Mouse (Mus musculus) heart, embryonic 14.5 days (tissue): Measurements from ENCODE around the gene Zfhx2. TPM values are rescaled to one million over a fixed set of nuclear protein-coding genes. Genes with fewer than 3 reads are reported as not detected.

ENCODE experiments used
- ATAC-seq: fragments of 200-750 bp; cut with Nextera tagmentation; 2 replicates; pipeline ENCODE4 v1.8.0; 2017; ENCODE audit warnings: low read depth, moderate TSS enrichment; ENCODE audit not compliant: insufficient number of reproducible peaks, insufficient read depth, low FRiP score
- H3K27ac ChIP-seq, 2 experiments: fragments of 200-500 bp in 1 of 2; fragments of 300-500 bp in 1 of 2; sonication (generic) in 1 of 2; replicated peaks in 1 of 2; 2 replicates each; pipeline ENCODE4 v1.5.1; 2012 to 2014; ENCODE audit warnings: low read depth in 2 of 2, low read length in 2 of 2, control low read depth in 1 of 2, mild to moderate bottlenecking in 1 of 2, mixed read lengths in 1 of 2; ENCODE audit not compliant: control insufficient read depth in 1 of 2, insufficient read depth in 1 of 2
- H3K27me3 ChIP-seq: fragments of 300-500 bp; sonication (generic); 2 replicates; pipeline ENCODE4 v1.6.1; 2014; ENCODE audit warnings: mild to moderate bottlenecking, low read length, control low read depth; ENCODE audit not compliant: control insufficient read depth, insufficient read depth
- H3K36me3 ChIP-seq: fragments of 300-500 bp; sonication (generic); 2 replicates; pipeline ENCODE4 v1.6.1; 2014; ENCODE audit warnings: mild to moderate bottlenecking, control low read depth, low read length, mixed read lengths; ENCODE audit not compliant: control insufficient read depth, insufficient read depth
- H3K4me1 ChIP-seq, 2 experiments: fragments of 200-500 bp in 1 of 2; fragments of 300-500 bp in 1 of 2; sonication (generic) in 1 of 2; 2 replicates each; pipeline ENCODE4 v1.6.1; 2012 to 2014; ENCODE audit warnings: low read length in 2 of 2, control low read depth in 1 of 2, mixed read lengths in 1 of 2; ENCODE audit not compliant: control insufficient read depth in 2 of 2, insufficient read depth in 2 of 2
- H3K4me2 ChIP-seq: fragments of 300-500 bp; sonication (generic); 2 replicates; pipeline ENCODE4 v1.6.1; 2014; ENCODE audit warnings: mild to moderate bottlenecking, low read length
- H3K4me3 ChIP-seq, 2 experiments: fragments of 200-500 bp in 1 of 2; fragments of 300-500 bp in 1 of 2; sonication (generic) in 1 of 2; 2 replicates each; pipeline ENCODE4 v1.5.1; 2012 to 2014; ENCODE audit warnings: low read length in 2 of 2, mild to moderate bottlenecking in 2 of 2, control low read depth in 1 of 2, low read depth in 1 of 2, moderate library complexity in 1 of 2; ENCODE audit not compliant: control insufficient read depth in 1 of 2, insufficient read depth in 1 of 2
- H3K9ac ChIP-seq: fragments of 300-500 bp; sonication (generic); 2 replicates; pipeline ENCODE4 v1.6.1; 2014; ENCODE audit warnings: mild to moderate bottlenecking, low read length
- H3K9me3 ChIP-seq: fragments of 300-500 bp; sonication (generic); 2 replicates; pipeline ENCODE4 v1.6.1; 2016; ENCODE audit warnings: low read length, control low read depth; ENCODE audit not compliant: control insufficient read depth
- WGBS: fragments of 180-500 bp; shearing (Covaris S2); extraction: QIAGEN DNeasy Blood & Tissue Kit; methylation state at CpG from one replicate; pipeline ENCODE4 v1.1.7; 2014; 5-methylcytosine and 5-hydroxymethylcytosine counted together
- polyA plus RNA-seq: library from polyadenylated mRNA; unstranded; fragments of >200 nt; fragmentation: Nextera tagmentation; extraction: Ambion mirVana; gene quantifications from 2 replicates; pipeline ENCODE4 v1.2.1, GENCODE M21; 2014

Gene Zfhx2
- 2.6 and 3.0 TPM in 2 replicates for polyA plus RNA-seq

DNA sequence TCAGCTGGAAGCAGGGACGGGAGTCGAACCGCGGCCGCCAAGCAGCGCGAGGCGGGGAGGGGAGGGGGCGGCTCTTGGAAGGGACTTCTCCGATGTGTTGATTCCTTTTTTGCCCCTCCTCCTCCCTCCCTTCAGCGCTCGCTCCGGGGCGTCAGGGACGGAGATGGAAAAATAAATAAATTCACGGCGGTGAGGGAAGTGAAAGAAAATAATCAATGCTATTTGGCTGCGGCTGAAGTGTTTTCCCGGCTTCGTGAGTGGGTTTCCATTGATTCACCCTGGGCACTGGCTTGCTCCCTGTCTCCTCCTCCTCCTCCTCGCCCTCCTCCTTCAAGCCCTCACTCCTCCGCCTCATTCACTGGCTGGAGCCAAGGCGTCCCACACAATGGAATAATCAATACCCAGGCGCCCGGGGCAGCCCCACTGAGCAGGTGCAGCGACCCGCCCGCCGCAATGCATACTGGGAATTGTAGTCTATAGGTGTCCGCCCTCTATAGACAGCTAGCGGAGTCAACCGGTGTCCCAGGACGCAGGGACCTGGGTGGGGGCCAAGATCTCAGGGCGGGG is at the start of gene Zfhx2:
Gene Zfhx2 (minus strand): TSS at position 314 of the 567 bp plus-strand sequence.
- Histone ChIP-seq H3K4me1 (peaks cover 36 to 52% of the 10 kb centered on the region in 2 experiments), H3K27ac (peak within 1 kb of the TSS; percentile 20 to 41; a peak in 3 of 4 replicates), H3K4me2 (peak within 1 kb of the TSS; percentile 76), H3K9me3 (no peaks in the 10 kb centered on the region), H3K9ac (peak within 1 kb of the TSS; percentile 78), H3K27me3 (no peaks in the 10 kb centered on the region), H3K4me3 (peak within 1 kb of the TSS; percentile 55 to 65), H3K36me3 (no peaks in the 10 kb centered on the region)
- WGBS = under 1% methylated on average over 34 of the region's 34 CpGs
- peak; percentile 82 for ATAC-seq

GRCm38 (mm10) chr14:55139313-55139712 is 47.2 kb upstream of the Zfhx2 start:
- no peaks in the 10 kb centered on the region for H3K27me3 ChIP-seq
- H3K9me3 ChIP-seq = no peaks in the 10 kb centered on the region
- no peaks in the 10 kb centered on the region for H3K4me1 ChIP-seq
- ATAC-seq = no peak
- no peak overlapping the region for H3K4me3 ChIP-seq
- 52% methylated on average over 7 of the region's 7 CpGs for WGBS
- no peaks in the 10 kb centered on the region for H3K36me3 ChIP-seq
- no peak overlapping the region for H3K27ac ChIP-seq
- H3K4me2 ChIP-seq = no peak overlapping the region
- no peak overlapping the region for H3K9ac ChIP-seq

- Histone ChIP-seq H3K27me3 (no peaks in the 10 kb centered on the region), H3K4me2 (no peak overlapping the region), H3K36me3 (no peaks in the 10 kb centered on the region), H3K9ac (no peak overlapping the region), H3K4me1 (no peaks in the 10 kb centered on the region), H3K9me3 (no peaks in the 10 kb centered on the region), H3K4me3 (no peak overlapping the region), H3K27ac (no peak overlapping the region)
- 50% methylated on average over 8 of the region's 8 CpGs for WGBS
- ATAC-seq = no peak
Measured at GRCm38 (mm10) chr14:55135676-55136075, 43.6 kb upstream of the Zfhx2 start.

DNA sequence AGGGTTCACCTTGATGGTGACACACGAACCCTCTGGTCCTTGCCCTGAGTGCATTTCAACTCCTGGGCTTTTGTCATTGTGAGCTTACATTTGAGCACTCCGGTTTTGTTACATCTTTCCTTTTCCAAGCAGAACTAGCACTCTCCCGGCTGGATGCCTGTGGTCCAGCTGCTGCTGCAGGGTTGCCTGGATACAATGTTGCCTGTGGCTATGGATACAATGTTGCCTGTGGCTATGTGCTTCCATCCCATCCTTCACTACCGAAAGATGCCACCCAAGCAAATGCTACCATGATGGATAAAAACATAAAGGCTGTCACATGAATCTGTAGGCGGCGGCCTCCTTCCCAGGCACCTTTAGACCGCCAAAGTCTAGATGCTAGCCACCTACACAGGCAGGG is 34.4 kb upstream of the Zfhx2 start:
- H3K9ac ChIP-seq = no peak overlapping the region
- H3K9me3 ChIP-seq = no peaks in the 10 kb centered on the region
- H3K27ac ChIP-seq = no peak overlapping the region
- WGBS = 89% methylated on average over 7 of the region's 7 CpGs
- no peaks in the 10 kb centered on the region for H3K36me3 ChIP-seq
- peaks cover 4 to 10% of the 10 kb centered on the region in 2 experiments; a peak in 3 of 4 replicates for H3K4me1 ChIP-seq
- H3K4me3 ChIP-seq = no peak overlapping the region
- no peaks in the 10 kb centered on the region for H3K27me3 ChIP-seq
- H3K4me2 ChIP-seq = no peak overlapping the region
- ATAC-seq = no peak

DNA sequence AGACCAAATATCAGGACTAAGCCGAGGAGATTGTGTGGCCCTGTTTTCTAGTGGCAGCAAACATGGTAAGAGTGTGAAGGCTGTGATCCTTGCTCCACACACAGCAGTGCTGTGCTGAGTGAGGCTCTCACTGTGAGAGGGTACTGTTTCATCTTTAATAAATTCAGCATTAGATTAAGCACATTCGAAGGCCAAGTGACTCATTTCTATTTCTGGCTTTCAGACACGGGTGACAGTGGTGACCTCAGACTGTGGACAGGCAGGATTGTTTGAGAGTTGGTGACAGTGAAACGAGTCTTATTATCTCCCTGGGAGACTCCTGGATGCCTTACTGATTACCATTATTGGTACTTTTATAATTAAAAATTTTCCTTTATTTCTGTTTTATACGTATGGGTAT is 33.6 kb upstream of the Zfhx2 start:
- Histone ChIP-seq H3K4me1 (peaks cover 4 to 10% of the 10 kb centered on the region in 2 experiments; a peak in 3 of 4 replicates), H3K27ac (no peak overlapping the region), H3K36me3 (no peaks in the 10 kb centered on the region), H3K4me3 (no peak overlapping the region), H3K9me3 (no peaks in the 10 kb centered on the region), H3K9ac (no peak overlapping the region), H3K4me2 (no peak overlapping the region), H3K27me3 (no peaks in the 10 kb centered on the region)
- no peak for ATAC-seq
- 49% methylated on average over 5 of the region's 5 CpGs for WGBS

- Histone ChIP-seq H3K9me3 (no peaks in the 10 kb centered on the region), H3K27me3 (peaks cover 7% of the 10 kb centered on the region), H3K4me2 (peak overlapping the region; percentile 61), H3K27ac (peak overlapping the region in 1 of 2 experiments; percentile 28; a peak in 1 of 4 replicates), H3K4me3 (peak overlapping the region in 1 of 2 experiments; percentile 17; a peak in 2 of 4 replicates), H3K4me1 (peaks cover 4 to 10% of the 10 kb centered on the region in 2 experiments; a peak in 3 of 4 replicates), H3K9ac (peak overlapping the region; percentile 35), H3K36me3 (no peaks in the 10 kb centered on the region)
- no peak for ATAC-seq
- WGBS = 33% methylated on average over 8 of the region's 8 CpGs
Measured at GRCm38 (mm10) chr14:55122359-55122758, 30.2 kb upstream of the Zfhx2 start.

GRCm38 (mm10) chr14:55121947-55122346 is 29.8 kb upstream of the Zfhx2 start:
- H3K4me3 ChIP-seq = peak overlapping the region in 1 of 2 experiments; percentile 17; a peak in 2 of 4 replicates
- peaks cover 4 to 10% of the 10 kb centered on the region in 2 experiments; a peak in 3 of 4 replicates for H3K4me1 ChIP-seq
- peak overlapping the region in 1 of 2 experiments; percentile 28; a peak in 1 of 4 replicates for H3K27ac ChIP-seq
- H3K27me3 ChIP-seq = peaks cover 11% of the 10 kb centered on the region
- 1% methylated on average over 5 of the region's 5 CpGs for WGBS
- ATAC-seq = peak; percentile 83
- H3K9ac ChIP-seq = peak overlapping the region; percentile 35
- no peaks in the 10 kb centered on the region for H3K36me3 ChIP-seq
- peak overlapping the region; percentile 61 for H3K4me2 ChIP-seq
- no peaks in the 10 kb centered on the region for H3K9me3 ChIP-seq
